Mouse (Mus musculus) CH12.LX (cell line): ENCODE results near the gene Ccdc184. TPM values are rescaled to one million over a fixed set of nuclear protein-coding genes. Genes with fewer than 3 reads are reported as not detected.

Experiments used
- DNase-seq: peaks from one replicate; pipeline ENCODE4 v3.0.0-alpha.2; 2013; ENCODE audit errors: extremely low read depth
- H3K27ac ChIP-seq: 2 replicates; pipeline ENCODE4 v1.5.1; 2012; ENCODE audit warnings: low read depth, mild to moderate bottlenecking, control low read depth, moderate library complexity; ENCODE audit not compliant: insufficient read depth
- H3K27me3 ChIP-seq: replicated peaks from 2 replicates; pipeline ENCODE3; 2012; ENCODE audit warnings: inconsistent platforms
- H3K36me3 ChIP-seq, 2 experiments: replicated peaks in 1 of 2; 2 replicates each; pipeline versions ENCODE3 to v1.6.1; 2012; ENCODE audit warnings: inconsistent platforms in 1 of 2, low read length in 1 of 2, mild to moderate bottlenecking in 1 of 2, mixed read lengths in 1 of 2, moderate library complexity in 1 of 2; ENCODE audit not compliant: control insufficient read depth in 1 of 2, insufficient read depth in 1 of 2
- H3K4me1 ChIP-seq, 2 experiments: 2 replicates each; pipeline ENCODE4 v1.6.1; 2012; ENCODE audit warnings: inconsistent platforms in 1 of 2, moderate library complexity in 1 of 2; ENCODE audit not compliant: insufficient read depth in 2 of 2, control insufficient read depth in 1 of 2
- H3K4me2 ChIP-seq: 2 replicates; pipeline ENCODE4 v1.6.1; 2012; ENCODE audit warnings: low read depth, mild to moderate bottlenecking, control low read depth; ENCODE audit not compliant: poor library complexity, insufficient read depth, severe bottlenecking
- H3K4me3 ChIP-seq, 3 experiments: fragments of 150-350 bp in 1 of 3; sonication (generic) in 1 of 3; replicated peaks in 1 of 3; 2 replicates each; pipeline versions ENCODE3 to v1.5.1; 2011 to 2012; ENCODE audit warnings: low read depth in 2 of 3, low read length in 2 of 3, mild to moderate bottlenecking in 2 of 3, moderate library complexity in 2 of 3, control low read depth in 1 of 3, improper control_type of control experiment in 1 of 3, inconsistent platforms in 1 of 3, mixed read lengths in 1 of 3; ENCODE audit not compliant: poor library complexity in 1 of 3
- H3K79me2 ChIP-seq: replicated peaks from 2 replicates; pipeline ENCODE4 v1.6.1; 2012; ENCODE audit warnings: mild to moderate bottlenecking, moderate library complexity; ENCODE audit not compliant: control insufficient read depth, poor library complexity, insufficient read depth, severe bottlenecking; ENCODE audit errors: extremely low read depth
- H3K9ac ChIP-seq: 2 replicates; pipeline ENCODE4 v1.6.1; 2012; ENCODE audit warnings: low read depth, mild to moderate bottlenecking, control low read depth, moderate library complexity; ENCODE audit not compliant: insufficient read depth
- H3K9me3 ChIP-seq: replicated peaks from 2 replicates; pipeline ENCODE3; 2012; ENCODE audit warnings: low read length, inconsistent platforms, mixed read lengths
- BHLHE40 ChIP-seq: IDR thresholded peaks from 2 replicates; pipeline ENCODE4 v1.6.1; 2011; ENCODE audit warnings: mild to moderate bottlenecking, low read depth, low read length, improper control_type of control experiment
- CHD1 ChIP-seq: IDR thresholded peaks from 2 replicates; pipeline ENCODE4 v1.6.1; 2012; ENCODE audit warnings: low read depth, low read length, improper control_type of control experiment, inconsistent platforms
- CHD2 ChIP-seq: IDR thresholded peaks from 2 replicates; pipeline ENCODE4 v1.6.1; 2011; ENCODE audit warnings: low read length, improper control_type of control experiment
- E2F4 ChIP-seq: IDR thresholded peaks from 2 replicates; pipeline ENCODE4 v1.6.1; 2011; ENCODE audit warnings: low read depth, low read length, improper control_type of control experiment; ENCODE audit not compliant: insufficient replicate concordance
- EP300 ChIP-seq: IDR thresholded peaks from 2 replicates; pipeline ENCODE4 v1.6.1; 2011; ENCODE audit warnings: low read length, improper control_type of control experiment
- HCFC1 ChIP-seq: IDR thresholded peaks from 2 replicates; pipeline ENCODE4 v1.6.1; 2012; ENCODE audit warnings: low read depth, mild to moderate bottlenecking, inconsistent platforms, low read length, improper control_type of control experiment
- JUN ChIP-seq: IDR thresholded peaks from 2 replicates; pipeline ENCODE4 v1.6.1; 2011; ENCODE audit warnings: low read depth, mild to moderate bottlenecking, low read length, improper control_type of control experiment, moderate library complexity; ENCODE audit not compliant: insufficient read depth
- JUND ChIP-seq: conservative IDR thresholded peaks from 2 replicates; pipeline ENCODE4 v1.6.1; 2011; ENCODE audit warnings: low read depth, low read length, improper control_type of control experiment
- KAT2A ChIP-seq: IDR thresholded peaks from 2 replicates; pipeline ENCODE4 v1.6.1; 2012; ENCODE audit warnings: low read length, improper control_type of control experiment, inconsistent platforms; ENCODE audit not compliant: insufficient replicate concordance
- MAFK ChIP-seq: IDR thresholded peaks from 2 replicates; pipeline ENCODE4 v1.6.1; 2011; ENCODE audit warnings: low read length, improper control_type of control experiment; ENCODE audit not compliant: insufficient replicate concordance
- MAX ChIP-seq: IDR thresholded peaks from 2 replicates; pipeline ENCODE4 v1.6.1; 2011; ENCODE audit warnings: low read length, improper control_type of control experiment
- MEF2A ChIP-seq: IDR thresholded peaks from 2 replicates; pipeline ENCODE4 v1.6.1; 2014; ENCODE audit warnings: low read depth, mild to moderate bottlenecking, inconsistent platforms, low read length, improper control_type of control experiment, borderline replicate concordance
- MYC ChIP-seq: IDR thresholded peaks from 2 replicates; pipeline ENCODE4 v1.6.1; 2011; ENCODE audit warnings: low read depth, mild to moderate bottlenecking, improper control_type of control experiment, low read length
- NELFE ChIP-seq: IDR thresholded peaks from 2 replicates; pipeline ENCODE4 v1.6.1; 2011; ENCODE audit warnings: low read depth, low read length, improper control_type of control experiment
- POLR2A ChIP-seq: IDR thresholded peaks from 2 replicates; pipeline ENCODE4 v1.6.1; 2011; ENCODE audit warnings: low read depth, mild to moderate bottlenecking, improper control_type of control experiment, low read length
- RAD21 ChIP-seq: IDR thresholded peaks from 2 replicates; pipeline ENCODE4 v1.6.1; 2011; ENCODE audit warnings: low read depth, mild to moderate bottlenecking, low read length, improper control_type of control experiment, moderate library complexity
- SIN3A ChIP-seq: IDR thresholded peaks from 2 replicates; pipeline ENCODE4 v1.6.1; 2012; ENCODE audit warnings: low read length, improper control_type of control experiment, inconsistent platforms
- SMC3 ChIP-seq: IDR thresholded peaks from 2 replicates; pipeline ENCODE4 v1.6.1; 2011; ENCODE audit warnings: low read depth, low read length, improper control_type of control experiment
- TBP ChIP-seq: conservative IDR thresholded peaks from 2 replicates; pipeline ENCODE4 v1.6.1; 2011; ENCODE audit warnings: low read depth, low read length, improper control_type of control experiment
- USF1 ChIP-seq: IDR thresholded peaks from 2 replicates; pipeline ENCODE4 v1.6.1; 2014; ENCODE audit warnings: low read depth, mild to moderate bottlenecking, inconsistent platforms, low read length, improper control_type of control experiment
- ZKSCAN1 ChIP-seq: IDR thresholded peaks from 2 replicates; pipeline ENCODE4 v1.6.1; 2012; ENCODE audit warnings: low read depth, inconsistent platforms, low read length, improper control_type of control experiment, borderline replicate concordance
- dilution Hi-C: fragments of 300-500 bp; cut with MboI; formaldehyde crosslinking; loops from 2 replicates; pipeline ENCODE4 v1.14.3; 2020; ENCODE audit warnings: low sequenced_read_pairs; ENCODE audit not compliant: extremely low pct_unique_long_range_greater_than_20kb, extremely low pct_ligation_motif_present
- in situ Hi-C: fragments of 300-500 bp; cut with MboI; formaldehyde crosslinking; loops from 3 replicates; pipeline ENCODE4 v1.14.3; 2019; ENCODE audit warnings: low sequenced_read_pairs, low pct_ligation_motif_present, low pct_unique_long_range_greater_than_20kb, mixed read lengths
- polyA plus RNA-seq: library from polyadenylated mRNA; unstranded; fragments of >175 nt; gene quantifications from 2 replicates; pipeline ENCODE4 v1.2.1, GENCODE M21; 2012; ENCODE audit warnings: low read depth; ENCODE audit not compliant: insufficient read length
- total RNA-seq, 2 experiments: library from RNA; depleted of rRNA; stranded (reverse); fragments of 300-350 nt in 1 of 2; fragments of >200 nt in 1 of 2; gene quantifications; 2 replicates each; pipeline ENCODE4 v1.2.3; 2012 to 2014

The Ccdc184 gene
- total and polyA plus RNA-seq, 3 experiments: 0.04 to 0.17 TPM; not detected in 1

DNA sequence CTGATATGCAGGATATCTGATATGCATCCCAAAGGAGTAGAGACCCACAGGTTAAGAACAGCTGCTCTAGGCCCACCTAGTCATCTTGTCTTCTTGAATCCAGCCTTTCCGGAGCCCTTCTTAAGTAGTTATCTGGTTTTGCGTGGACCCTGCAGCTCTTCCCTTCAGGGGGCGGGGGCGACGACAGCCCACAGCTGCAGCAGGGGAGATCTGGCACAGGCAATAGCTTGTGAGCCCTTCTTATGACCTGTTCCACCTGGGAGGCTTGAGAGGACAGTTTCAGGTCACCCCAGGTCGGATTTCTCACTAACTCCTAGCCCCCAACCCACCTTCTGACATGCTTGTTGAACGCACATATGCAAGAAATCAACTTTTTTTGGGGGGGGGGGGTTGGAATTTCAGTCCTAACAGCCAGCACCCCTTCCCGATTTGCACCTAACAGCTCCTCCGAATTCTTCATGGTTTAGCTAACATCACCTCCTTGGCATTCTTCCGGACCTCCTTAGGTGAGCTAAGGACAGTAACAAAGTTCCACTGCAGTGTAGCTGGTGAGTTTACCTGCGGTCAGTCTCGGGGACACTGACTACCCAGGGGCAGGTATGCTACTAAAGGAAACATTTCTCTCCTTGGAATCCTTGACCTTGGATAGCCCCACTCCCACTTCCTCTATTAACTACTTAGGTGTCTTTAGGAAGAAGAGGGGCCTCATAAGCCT is 15.1 kb downstream of the Ccdc184 start:
- in situ Hi-C loops: loop anchor here (10.0 kb wide), 3 partner anchors 203 to 323 kb away; partner anchors contain the start of gene Olfr283
- Histone ChIP-seq H3K4me1 (peaks cover 0 to 19% of the 10 kb centered on the region in 2 experiments; a peak in 2 of 4 replicates), H3K27ac (no peak overlapping the region), H3K27me3 (peaks cover 88% of the 10 kb centered on the region), H3K36me3 (no peaks in the 10 kb centered on the region), H3K9me3 (no peaks in the 10 kb centered on the region), H3K79me2 (no peaks in the 10 kb centered on the region), H3K4me2 (no peak overlapping the region), H3K9ac (no peak overlapping the region), H3K4me3 (no peak overlapping the region)
- dilution Hi-C loops: no loop called here
- TF ChIP-seq MEF2A: no peak
- 0 out of 2 replicates have a peak, but pooled peaks have one; percentile 1 for TF ChIP-seq E2F4
- TF ChIP-seq POLR2A: no peak
- TF ChIP-seq SMC3: no peak
- TF ChIP-seq MYC: no peak
- no peak for TF ChIP-seq JUND
- no peak for TF ChIP-seq MAFK
- TF ChIP-seq CHD1: no peak
- DNase-seq: no peak

DNA sequence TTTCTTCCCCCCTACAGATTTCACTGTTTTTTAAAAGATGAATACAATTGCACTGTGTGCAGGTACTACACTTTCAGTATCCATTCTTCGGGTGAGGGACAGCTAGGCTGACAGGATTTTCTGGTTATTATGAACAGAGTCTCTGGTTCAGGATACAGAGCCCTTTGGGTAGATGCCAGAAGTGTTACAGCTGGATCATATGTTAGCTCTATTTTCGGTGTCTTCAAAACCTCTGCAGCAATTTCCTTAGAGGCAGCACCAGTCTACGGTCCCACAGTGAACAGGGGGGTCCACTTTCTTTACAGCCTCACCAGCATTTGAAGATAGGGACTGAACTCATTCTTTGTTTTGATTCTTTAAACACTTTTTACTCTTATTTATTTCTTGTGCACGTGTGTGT is 17.5 kb downstream of the Ccdc184 start:
- no peak for TF ChIP-seq USF1
- TF ChIP-seq KAT2A: no peak
- no peak for TF ChIP-seq SMC3
- TF ChIP-seq EP300: no peak
- TF ChIP-seq, all 38 proteins: peak for 0
- no peaks in the 10 kb centered on the region for H3K36me3 ChIP-seq
- H3K4me3 ChIP-seq: no peak overlapping the region
- in situ Hi-C loops (loop anchor here (10.0 kb wide), 3 partner anchors 200 to 320 kb away; partner anchors contain the start of gene Olfr283), dilution Hi-C loops (no loop called here)
- H3K4me1 ChIP-seq: peaks cover 3 to 19% of the 10 kb centered on the region in 2 experiments; a peak in 2 of 4 replicates
- H3K4me2 ChIP-seq: no peak overlapping the region
- H3K79me2 ChIP-seq: no peaks in the 10 kb centered on the region
- no peak overlapping the region for H3K9ac ChIP-seq
- no peak overlapping the region for H3K27ac ChIP-seq
- H3K9me3 ChIP-seq: no peaks in the 10 kb centered on the region
- DNase-seq: no peak
- peaks cover 77% of the 10 kb centered on the region for H3K27me3 ChIP-seq

DNA sequence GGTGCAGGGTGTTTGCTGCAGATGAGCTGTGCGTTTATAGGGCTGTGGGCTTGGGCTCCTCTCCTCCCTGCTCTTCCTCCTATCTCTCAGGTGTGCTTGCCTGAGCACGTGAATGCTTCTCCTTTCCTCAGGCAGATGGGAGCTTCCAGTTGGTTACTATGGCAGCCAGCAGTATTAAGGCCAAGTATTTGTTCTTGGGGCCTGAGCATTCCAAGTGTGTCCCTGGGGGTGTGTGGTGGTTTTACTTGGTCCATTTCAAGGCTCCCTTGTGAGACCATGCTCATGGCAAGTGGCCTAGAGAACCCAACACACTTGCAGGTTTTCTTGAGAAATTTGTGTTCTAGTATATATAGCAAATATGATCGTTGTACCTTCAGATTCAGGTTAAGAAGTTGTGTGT is 28.5 kb downstream of the Ccdc184 start, which contains the start of gene Olfr288:
TSS of gene Olfr288 (minus strand) at position 101 of the 400 bp plus-strand sequence.
- no peak for DNase-seq
- TF ChIP-seq KAT2A (no peak), JUN (no peak), MEF2A (no peak), TBP (no peak), ZKSCAN1 (no peak), BHLHE40 (no peak), HCFC1 (no peak), MAX (no peak), E2F4 (no peak), SIN3A (no peak), CHD2 (no peak), RAD21 (no peak), EP300 (no peak), NELFE (no peak)
- peaks cover 10% of the 10 kb centered on the region for H3K9me3 ChIP-seq
- no peak within 1 kb of the TSS for H3K4me3 ChIP-seq
- in situ Hi-C loops (no loop called here), dilution Hi-C loops (no loop called here)
- H3K4me2 ChIP-seq: no peak within 1 kb of the TSS
- H3K79me2 ChIP-seq: no peaks in the 10 kb centered on the region
- H3K9ac ChIP-seq: no peak within 1 kb of the TSS
- H3K27me3 ChIP-seq: peaks cover 85% of the 10 kb centered on the region
- no peak within 1 kb of the TSS for H3K27ac ChIP-seq
- H3K4me1 ChIP-seq: no peaks in the 10 kb centered on the region
- no peaks in the 10 kb centered on the region for H3K36me3 ChIP-seq
